Mouse (Mus musculus) intestine, embryonic 16.5 days (tissue): Measurements from ENCODE around the gene Ccnh. TPM values are rescaled to one million over a fixed set of nuclear protein-coding genes. Genes with fewer than 3 reads are reported as not detected.

ENCODE experiments used
- ATAC-seq: fragments of 200-750 bp; cut with Nextera tagmentation; 2 replicates; pipeline ENCODE4 v1.8.0; 2017; ENCODE audit warnings: moderate TSS enrichment, moderate library complexity
- H3K27ac ChIP-seq: fragments of 300-500 bp; sonication (generic); 2 replicates; pipeline ENCODE4 v1.5.1; 2014; ENCODE audit warnings: mild to moderate bottlenecking, low read length
- H3K27me3 ChIP-seq: fragments of 300-500 bp; sonication (generic); replicated peaks from 2 replicates; pipeline ENCODE4 v1.6.1; 2014; ENCODE audit warnings: low read length, control low read depth, mixed read lengths; ENCODE audit not compliant: control insufficient read depth, insufficient read depth
- H3K36me3 ChIP-seq: fragments of 300-500 bp; sonication (generic); 2 replicates; pipeline ENCODE4 v1.6.1; 2014; ENCODE audit warnings: low read length, control low read depth; ENCODE audit not compliant: control insufficient read depth, insufficient read depth
- H3K4me1 ChIP-seq: fragments of 300-500 bp; sonication (generic); 2 replicates; pipeline ENCODE4 v1.6.1; 2014; ENCODE audit warnings: low read length, control low read depth, mixed read lengths; ENCODE audit not compliant: control insufficient read depth, insufficient read depth
- H3K4me2 ChIP-seq: fragments of 300-500 bp; sonication (generic); 2 replicates; pipeline ENCODE4 v1.6.1; 2014; ENCODE audit warnings: low read depth, low read length, control low read depth
- H3K4me3 ChIP-seq: fragments of 300-500 bp; sonication (generic); 2 replicates; pipeline ENCODE4 v1.5.1; 2014; ENCODE audit warnings: mild to moderate bottlenecking, low read length
- H3K9ac ChIP-seq: fragments of 300-500 bp; sonication (generic); 2 replicates; pipeline ENCODE4 v1.6.1; 2014; ENCODE audit warnings: low read depth, low read length
- H3K9me3 ChIP-seq: fragments of 300-500 bp; sonication (generic); 2 replicates; pipeline ENCODE4 v1.6.1; 2016; ENCODE audit warnings: low read length, control low read depth; ENCODE audit not compliant: control insufficient read depth
- WGBS: fragments of 180-500 bp; shearing (Covaris S2); extraction: QIAGEN DNeasy Blood & Tissue Kit; methylation state at CpG from one replicate; pipeline ENCODE4 v1.1.7; 2014; 5-methylcytosine and 5-hydroxymethylcytosine counted together
- polyA plus RNA-seq: library from polyadenylated mRNA; unstranded; fragments of >200 nt; fragmentation: Nextera tagmentation; extraction: Ambion mirVana; gene quantifications from 2 replicates; pipeline ENCODE4 v1.2.1, GENCODE M21; 2015

The Ccnh gene
- polyA plus RNA-seq, 1 experiment from 2014 or later: 78.2 TPM

DNA sequence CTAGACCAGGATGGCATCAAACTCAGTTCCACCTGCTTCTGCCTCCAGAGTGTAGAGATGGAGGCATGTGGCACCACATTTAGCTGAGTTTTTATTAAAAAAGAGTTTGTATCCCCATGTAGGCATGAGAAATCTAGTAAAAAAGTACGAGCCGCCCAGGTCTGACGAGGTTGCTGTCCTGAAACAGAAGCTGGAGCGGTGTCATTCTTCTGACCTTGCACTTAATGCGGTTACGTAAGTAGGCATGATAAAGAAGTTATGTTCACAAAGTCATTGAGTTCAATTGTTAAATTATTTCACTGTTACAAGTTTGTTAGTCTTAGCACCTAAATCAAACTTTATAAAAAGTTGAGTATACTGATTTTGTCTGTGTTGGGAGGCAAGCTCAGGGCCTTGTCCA, 19.4 kb downstream of the Ccnh start:
- no peak overlapping the region for H3K9ac ChIP-seq
- H3K4me3 ChIP-seq: no peak overlapping the region
- WGBS: 97% methylated on average over 6 of the region's 6 CpGs
- H3K27me3 ChIP-seq: no peaks in the 10 kb centered on the region
- no peak for ATAC-seq
- H3K36me3 ChIP-seq: no peaks in the 10 kb centered on the region; the same call in 1 of the 2 replicates
- H3K4me2 ChIP-seq: no peak overlapping the region
- H3K9me3 ChIP-seq: no peaks in the 10 kb centered on the region
- H3K27ac ChIP-seq: no peak overlapping the region
- no peaks in the 10 kb centered on the region for H3K4me1 ChIP-seq

DNA sequence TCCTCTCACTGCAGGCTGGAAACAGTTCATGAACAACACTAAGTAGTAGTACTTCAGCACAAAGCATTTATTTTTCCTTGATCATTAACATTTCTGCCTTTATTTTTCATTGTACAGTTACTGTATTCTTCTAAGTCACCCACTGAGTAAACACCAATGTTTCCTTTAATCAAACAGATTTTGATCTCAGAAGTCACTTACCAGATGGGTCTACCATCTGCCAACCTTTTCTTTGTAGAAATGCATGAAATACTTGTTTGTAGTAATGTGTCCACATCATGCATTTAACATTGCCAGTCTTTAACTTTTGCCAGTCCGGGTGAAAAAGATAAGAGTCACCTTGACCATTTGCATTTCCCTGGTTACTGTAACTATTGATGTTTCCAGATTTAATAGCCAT, 21.1 kb downstream of the Ccnh start:
- H3K4me1 ChIP-seq: no peaks in the 10 kb centered on the region
- H3K27ac ChIP-seq: no peak overlapping the region
- no peak overlapping the region for H3K4me2 ChIP-seq
- no peak overlapping the region for H3K4me3 ChIP-seq
- no peaks in the 10 kb centered on the region for H3K27me3 ChIP-seq
- H3K9ac ChIP-seq: no peak overlapping the region
- no peaks in the 10 kb centered on the region for H3K9me3 ChIP-seq
- ATAC-seq: no peak
- no peaks in the 10 kb centered on the region; the same call in 1 of the 2 replicates for H3K36me3 ChIP-seq
- WGBS: 83% methylated on average over 1 of the region's 1 CpGs

DNA sequence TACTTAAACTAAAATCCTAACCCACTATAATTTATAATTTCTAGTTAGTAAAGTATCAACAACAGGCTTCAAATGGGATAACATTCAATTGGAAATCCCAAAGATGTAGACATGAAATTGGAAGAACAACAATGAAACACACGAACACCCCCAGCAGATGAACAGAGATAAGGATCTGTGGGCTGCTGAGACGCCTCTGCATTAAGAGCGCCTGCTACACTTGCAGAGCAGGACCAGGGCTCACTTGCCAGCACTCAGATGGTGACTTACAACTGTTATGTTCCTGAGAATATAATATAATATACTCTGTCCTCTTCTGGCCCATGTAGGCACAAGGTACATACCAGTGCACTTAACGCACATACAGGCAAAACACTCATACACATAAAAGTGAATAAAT, 29.4 kb downstream of the Ccnh start:
- Histone ChIP-seq H3K4me1 (no peaks in the 10 kb centered on the region), H3K27ac (no peak overlapping the region), H3K27me3 (no peaks in the 10 kb centered on the region), H3K4me3 (no peak overlapping the region), H3K9ac (no peak overlapping the region), H3K9me3 (no peaks in the 10 kb centered on the region), H3K36me3 (peaks cover 3% of the 10 kb centered on the region; the same call in 1 of the 2 replicates), H3K4me2 (no peak overlapping the region)
- 84% methylated on average over 4 of the region's 4 CpGs for WGBS
- ATAC-seq: no peak

DNA sequence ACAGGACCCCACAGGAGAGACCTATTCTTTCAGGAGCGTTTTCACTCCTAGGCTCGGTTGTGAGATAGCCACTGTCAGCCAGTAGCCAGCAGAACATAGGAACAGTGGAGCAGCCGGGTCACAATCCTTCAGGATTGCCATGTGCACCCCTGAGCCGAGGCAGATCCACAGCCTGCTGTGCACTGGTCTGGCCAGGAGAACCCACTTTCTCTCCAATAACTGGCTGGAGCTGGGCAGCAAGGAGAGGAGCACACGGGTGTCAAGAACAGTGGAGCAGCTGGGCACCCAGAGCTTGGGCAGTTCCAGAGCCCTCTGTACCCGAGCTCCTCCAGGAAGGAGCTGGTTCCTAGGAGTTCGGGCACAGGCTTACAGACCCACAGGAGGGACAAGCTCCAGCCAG, 49.6 kb downstream of the Ccnh start:
- no peaks in the 10 kb centered on the region for H3K9me3 ChIP-seq
- H3K9ac ChIP-seq: no peak overlapping the region
- 0 out of 2 replicates have a peak, but pooled peaks cover 7% of the 10 kb centered on the region for H3K36me3 ChIP-seq
- no peaks in the 10 kb centered on the region for H3K4me1 ChIP-seq
- no peaks in the 10 kb centered on the region for H3K27me3 ChIP-seq
- H3K4me3 ChIP-seq: no peak overlapping the region
- 93% methylated on average over 7 of the region's 7 CpGs for WGBS
- no peak overlapping the region for H3K4me2 ChIP-seq
- H3K27ac ChIP-seq: no peak overlapping the region
- ATAC-seq: no peak

Other genes starting within 250 kb of the Ccnh start
- gene Rasa1, start 99.7 kb downstream of the Ccnh start, polyA plus RNA-seq: 25.6 and 25.9 TPM in 2 replicates